Mouse (Mus musculus) megakaryocyte, embryonic 14.5 days (primary cell): Measurements from ENCODE around the gene Gm3952. TPM values are rescaled to one million over a fixed set of nuclear protein-coding genes. Genes with fewer than 3 reads are reported as not detected.

Experiments
- H3K27me3 ChIP-seq: replicated peaks from 2 replicates; pipeline ENCODE3; 2012; ENCODE audit warnings: inconsistent platforms
- H3K36me3 ChIP-seq: replicated peaks from 2 replicates; pipeline ENCODE3; 2012; ENCODE audit warnings: low read length, inconsistent platforms, mixed read lengths
- H3K4me1 ChIP-seq: 2 replicates; pipeline ENCODE4 v1.6.1; 2012; ENCODE audit warnings: inconsistent platforms
- H3K4me3 ChIP-seq: replicated peaks from 2 replicates; pipeline ENCODE3; 2012; ENCODE audit warnings: moderate library complexity, mild to moderate bottlenecking, inconsistent platforms
- H3K9me3 ChIP-seq: 2 replicates; pipeline ENCODE4 v1.6.1; 2012; ENCODE audit warnings: inconsistent platforms
- FLI1 ChIP-seq: IDR thresholded peaks from 2 replicates; pipeline ENCODE4 v1.6.1; 2012; ENCODE audit warnings: low read length, inconsistent platforms, mixed read lengths
- GATA1 ChIP-seq: IDR thresholded peaks from 3 replicates; pipeline ENCODE4 v1.6.1; 2012; ENCODE audit warnings: mixed read lengths, low read length, inconsistent platforms, borderline replicate concordance
- polyA plus RNA-seq: library from polyadenylated mRNA; stranded (reverse); fragments of >175 nt; gene quantifications from 2 replicates; pipeline ENCODE4 v1.2.3, GENCODE M21; 2012; ENCODE audit warnings: low replicate concordance; ENCODE audit not compliant: insufficient read depth

Gm3952 gene
- polyA plus RNA-seq, 1 experiment = not detected

DNA sequence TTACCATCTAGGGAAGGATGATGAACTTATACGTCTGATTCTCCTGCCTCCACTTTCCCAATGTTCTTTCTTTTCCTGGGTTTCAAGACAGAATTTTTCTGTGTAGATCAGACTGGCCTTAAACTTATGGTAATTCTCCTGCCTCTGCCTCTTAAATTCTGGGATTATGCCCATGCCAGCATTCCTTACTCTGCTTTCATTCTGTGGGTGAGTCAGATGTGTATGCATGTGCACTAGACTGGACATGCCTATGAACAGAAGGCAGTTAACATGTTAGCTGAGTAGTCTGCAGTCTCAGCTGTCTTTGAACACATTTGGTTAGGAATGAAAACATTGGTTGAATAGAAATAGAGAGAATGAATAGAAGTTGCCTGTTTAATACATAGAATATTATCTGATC, 94.1 kb downstream of the Gm3952 start:
- Histone ChIP-seq H3K4me3 (no peak overlapping the region), H3K27me3 (no peaks in the 10 kb centered on the region), H3K36me3 (peaks cover 67% of the 10 kb centered on the region), H3K4me1 (peaks cover 66% of the 10 kb centered on the region), H3K9me3 (no peaks in the 10 kb centered on the region)
- TF ChIP-seq FLI1 (no peak), GATA1 (no peak)

DNA sequence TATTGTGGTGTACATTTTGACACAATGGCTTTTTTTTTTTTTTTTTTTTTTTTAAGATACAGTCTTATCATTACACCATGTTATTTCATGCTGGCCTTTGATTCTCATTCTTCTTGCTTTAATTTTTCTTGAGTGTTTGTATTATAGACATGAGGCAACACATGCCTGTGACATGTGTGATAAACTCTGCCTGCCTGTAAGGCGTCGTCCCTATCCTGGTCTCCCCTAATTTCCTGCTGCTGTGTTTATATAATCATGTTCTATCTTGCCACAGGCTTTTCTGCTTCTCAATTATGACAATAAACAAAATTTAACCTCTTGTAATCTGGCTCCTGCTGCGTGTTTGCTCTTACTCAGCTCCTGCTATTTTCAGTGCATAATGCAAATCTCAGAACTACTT, 100.5 kb downstream of the Gm3952 start:
- H3K4me1 ChIP-seq = peaks cover 81% of the 10 kb centered on the region

DNA sequence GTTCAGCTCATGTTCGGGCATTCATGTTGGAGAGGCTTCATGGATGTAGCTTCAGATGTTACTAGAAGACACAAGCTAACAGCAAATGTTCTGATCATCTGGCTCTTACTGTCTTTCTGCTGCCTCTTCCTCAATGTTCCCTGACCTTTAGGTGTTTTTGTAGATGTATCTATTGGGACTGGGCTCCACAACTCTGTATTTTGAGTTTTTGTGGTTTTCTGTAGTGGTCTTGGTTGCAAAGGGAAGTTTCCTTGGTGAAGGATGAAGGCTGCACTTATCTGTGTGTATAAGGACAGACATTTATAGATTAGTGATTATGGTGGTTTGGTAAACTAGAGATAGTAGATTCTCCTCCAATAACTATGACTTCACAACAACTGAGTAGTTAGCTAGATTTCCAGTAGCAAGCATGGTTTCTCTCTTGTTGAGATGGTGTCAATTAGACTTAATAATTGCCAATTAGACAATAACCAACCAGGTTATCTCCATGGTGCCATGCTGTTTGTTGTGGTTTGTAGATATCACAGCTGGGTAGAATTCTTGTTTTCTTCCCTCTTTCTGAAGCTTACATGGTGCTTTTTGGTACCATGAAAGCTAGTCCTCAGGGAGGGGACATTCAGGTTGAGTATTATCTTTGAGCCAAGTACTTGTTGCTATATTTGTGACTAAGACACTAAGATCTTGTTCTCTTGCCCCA, 101.6 kb downstream of the Gm3952 start:
- H3K9me3 ChIP-seq = no peaks in the 10 kb centered on the region
- H3K4me3 ChIP-seq = peak overlapping the region; percentile 14
- no peaks in the 10 kb centered on the region for H3K27me3 ChIP-seq
- TF ChIP-seq GATA1 (no peak), FLI1 (no peak)
- H3K36me3 ChIP-seq = peaks cover 32% of the 10 kb centered on the region
- peaks cover 88% of the 10 kb centered on the region for H3K4me1 ChIP-seq

More for the DNA sequence above, 100.5 kb downstream of the Gm3952 start:
- Histone ChIP-seq H3K36me3 (peaks cover 34% of the 10 kb centered on the region), H3K9me3 (no peaks in the 10 kb centered on the region), H3K27me3 (no peaks in the 10 kb centered on the region), H3K4me3 (no peak overlapping the region)
- TF ChIP-seq FLI1 (no peak), GATA1 (no peak)

Other genes with a start within 250 kb of the Gm3952 start
- 47.5 and 54.1 TPM in 2 replicates for gene Itgb1, start 113.0 kb downstream of the Gm3952 start, polyA plus RNA-seq